Mouse (Mus musculus) 3134 (cell line): ENCODE results near the gene Ttll8.

Source experiments
- DNase-seq: peaks from one replicate; pipeline ENCODE4 v3.0.0-alpha.2; 2011; ENCODE audit warnings: low spot score; ENCODE audit not compliant: insufficient read length; ENCODE audit errors: extremely low read depth

Gene Ttll8

GRCm38 (mm10) chr15:88954368-88955072 is at the start of gene Ttll8:
Gene Ttll8, minus strand, starts transcription at chr15:88954418.
- DNase-seq = no peak

GRCm38 (mm10) chr15:89001245-89001644 is 47.0 kb upstream of the Ttll8 start:
- DNase-seq = no peak

GRCm38 (mm10) chr15:89000367-89000766 is 46.1 kb upstream of the Ttll8 start:
- DNase-seq = no peak

GRCm38 (mm10) chr15:88999124-88999523 is 44.9 kb upstream of the Ttll8 start:
- no peak for DNase-seq

- DNase-seq = no peak
These were observed 44.4 kb upstream of the Ttll8 start for GRCm38 (mm10) chr15:88998636-88999035.

GRCm38 (mm10) chr15:88989236-88989635 is 35.0 kb upstream of the Ttll8 start:
- DNase-seq = no peak

GRCm38 (mm10) chr15:88982534-88983079 is 28.4 kb upstream of the Ttll8 start, which contains the start of gene Mov10l1:
Gene Mov10l1, plus strand, starts transcription at chr15:88982909.
- DNase-seq = no peak

GRCm38 (mm10) chr15:88979138-88979446 is 24.9 kb upstream of the Ttll8 start:
- DNase-seq = no peak

- no peak for DNase-seq
These were observed 24.3 kb upstream of the Ttll8 start, which contains the start of gene Mlc1 for GRCm38 (mm10) chr15:88978281-88979137. Gene Mlc1, minus strand, starts transcription at chr15:88979007.

GRCm38 (mm10) chr15:88972300-88972699 is 18.1 kb upstream of the Ttll8 start:
- no peak for DNase-seq

GRCm38 (mm10) chr15:88964070-88964578 is 9.9 kb upstream of the Ttll8 start:
- DNase-seq = no peak

GRCm38 (mm10) chr15:88957522-88957921 is 3.3 kb upstream of the Ttll8 start:
- DNase-seq = peak; percentile 41

- no peak for DNase-seq
These were observed 1.1 kb upstream of the Ttll8 start for GRCm38 (mm10) chr15:88955342-88955741.

GRCm38 (mm10) chr15:88951246-88951645 is 3.0 kb downstream of the Ttll8 start:
- DNase-seq = no peak

- DNase-seq = no peak
These were observed 7.4 kb downstream of the Ttll8 start for GRCm38 (mm10) chr15:88946851-88947250.

- DNase-seq = peak; percentile 67
These were observed 10.2 kb downstream of the Ttll8 start for GRCm38 (mm10) chr15:88943896-88944551.

- DNase-seq = no peak
These were observed 11.4 kb downstream of the Ttll8 start for GRCm38 (mm10) chr15:88942783-88943182.

- DNase-seq = peak; percentile 29
These were observed 16.9 kb downstream of the Ttll8 start for GRCm38 (mm10) chr15:88937291-88937650.

GRCm38 (mm10) chr15:88936619-88937290 is 17.5 kb downstream of the Ttll8 start:
- peak; percentile 51 for DNase-seq

- no peak for DNase-seq
These were observed 20.1 kb downstream of the Ttll8 start for GRCm38 (mm10) chr15:88934141-88934540.
